Mouse (Mus musculus) heart, adult 2 months (tissue): ENCODE measurements around the gene Crebl2. TPM values are rescaled to one million over a fixed set of nuclear protein-coding genes. Genes with fewer than 3 reads are reported as not detected.

ENCODE experiments used
- DNase-seq, 2 experiments: peaks; one replicate each; pipeline ENCODE4 v3.0.0; 2021
- H3K27ac ChIP-seq: fragments of 200-600 bp; 2 replicates; pipeline ENCODE4 v1.8.1; 2022
- H3K27me3 ChIP-seq: fragments of 200-500 bp; 2 replicates; pipeline ENCODE4 v1.6.1; 2012; ENCODE audit warnings: mild to moderate bottlenecking, low read length, inconsistent platforms, mixed read lengths; ENCODE audit not compliant: control insufficient read depth, insufficient read depth
- H3K36me3 ChIP-seq: fragments of 200-500 bp; 2 replicates; pipeline ENCODE4 v1.6.1; 2012; ENCODE audit warnings: low read length, inconsistent platforms; ENCODE audit not compliant: control insufficient read depth, insufficient read depth
- H3K4me1 ChIP-seq: fragments of 200-500 bp; 2 replicates; pipeline ENCODE4 v1.6.1; 2011; ENCODE audit warnings: low read length; ENCODE audit not compliant: control insufficient read depth, insufficient read depth
- H3K4me3 ChIP-seq: fragments of 200-600 bp; 2 replicates; pipeline ENCODE4 v1.8.1; 2022
- H3K79me2 ChIP-seq: fragments of 200-500 bp; replicated peaks from 2 replicates; pipeline ENCODE4 v1.6.1; 2012; ENCODE audit warnings: mild to moderate bottlenecking, inconsistent platforms, low read length, moderate library complexity, mixed read lengths; ENCODE audit not compliant: control insufficient read depth, insufficient read depth
- H3K9ac ChIP-seq: fragments of 200-500 bp; 2 replicates; pipeline ENCODE4 v1.6.1; 2012; ENCODE audit warnings: low read depth, mild to moderate bottlenecking, control low read depth, inconsistent platforms, low read length, mixed read lengths
- CTCF ChIP-seq: fragments of 200-600 bp; IDR thresholded peaks from 2 replicates; pipeline ENCODE4 v1.8.1; 2022; ENCODE audit warnings: antibody characterized with exemption, mild to moderate bottlenecking, moderate library complexity
- EP300 ChIP-seq: fragments of 200-500 bp; IDR thresholded peaks from 2 replicates; pipeline ENCODE4 v1.6.1; 2011; ENCODE audit warnings: low read depth, low read length, control low read depth; ENCODE audit not compliant: insufficient read depth
- POLR2A ChIP-seq: fragments of 200-500 bp; IDR thresholded peaks from 2 replicates; pipeline ENCODE4 v1.6.1; 2011; ENCODE audit warnings: mild to moderate bottlenecking, low read depth, low read length, control low read depth; ENCODE audit not compliant: insufficient read depth
- WGBS: fragments of 180-500 bp; shearing (Covaris S2); methylation state at CpG from one replicate; pipeline ENCODE4 v1.1.7; 2018; 5-methylcytosine and 5-hydroxymethylcytosine counted together
- intact Hi-C: fragments of 180-260 bp; cut with DNase I; formaldehyde crosslinking; loops from one replicate; pipeline ENCODE4 v1.15.1; 2025
- polyA plus RNA-seq: library from polyadenylated mRNA; depleted of rRNA; stranded (reverse); fragments of >200 nt; gene quantifications from 2 replicates; pipeline ENCODE4 v1.2.3, GENCODE M21; 2012
- total RNA-seq, 2 experiments: library from RNA; stranded (reverse); gene quantifications; 2 replicates each; pipeline ENCODE4 v1.2.3; 2021

Gene Crebl2
- total and polyA plus RNA-seq, 3 experiments: 9.2 to 16.2 (median 12.2) TPM

DNA sequence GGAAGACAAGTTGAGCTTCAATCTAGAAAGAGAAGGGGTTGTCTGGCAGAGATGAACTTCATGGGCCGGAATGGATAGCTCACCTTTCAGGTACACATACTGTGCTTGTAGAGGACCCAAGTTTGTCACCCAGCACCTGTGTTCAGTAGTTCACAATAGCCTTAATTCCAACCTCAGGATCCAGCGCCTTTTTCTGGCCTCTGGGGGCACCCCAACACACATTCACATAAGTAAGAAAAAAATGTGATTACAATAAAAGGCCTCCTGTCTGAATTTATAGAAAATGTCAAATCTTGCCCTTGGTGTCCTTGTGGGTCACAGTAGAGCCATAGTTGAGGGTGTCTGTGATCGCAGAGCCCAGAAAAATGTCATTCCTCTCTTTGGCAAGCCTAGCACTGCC, 37.4 kb downstream of the Crebl2 start:
- intact Hi-C loops: no loop called here
- no peaks in the 10 kb centered on the region; the same call in 1 of the 2 replicates for H3K4me1 ChIP-seq
- no peak for DNase-seq
- TF ChIP-seq EP300 (no peak), CTCF (no peak), POLR2A (no peak)
- H3K36me3 ChIP-seq: no peaks in the 10 kb centered on the region
- no peak overlapping the region for H3K9ac ChIP-seq
- H3K27me3 ChIP-seq: no peaks in the 10 kb centered on the region
- no peak overlapping the region for H3K27ac ChIP-seq
- 89% methylated on average over 3 of the region's 3 CpGs for WGBS
- H3K4me3 ChIP-seq: no peak overlapping the region
- H3K79me2 ChIP-seq: no peaks in the 10 kb centered on the region

DNA sequence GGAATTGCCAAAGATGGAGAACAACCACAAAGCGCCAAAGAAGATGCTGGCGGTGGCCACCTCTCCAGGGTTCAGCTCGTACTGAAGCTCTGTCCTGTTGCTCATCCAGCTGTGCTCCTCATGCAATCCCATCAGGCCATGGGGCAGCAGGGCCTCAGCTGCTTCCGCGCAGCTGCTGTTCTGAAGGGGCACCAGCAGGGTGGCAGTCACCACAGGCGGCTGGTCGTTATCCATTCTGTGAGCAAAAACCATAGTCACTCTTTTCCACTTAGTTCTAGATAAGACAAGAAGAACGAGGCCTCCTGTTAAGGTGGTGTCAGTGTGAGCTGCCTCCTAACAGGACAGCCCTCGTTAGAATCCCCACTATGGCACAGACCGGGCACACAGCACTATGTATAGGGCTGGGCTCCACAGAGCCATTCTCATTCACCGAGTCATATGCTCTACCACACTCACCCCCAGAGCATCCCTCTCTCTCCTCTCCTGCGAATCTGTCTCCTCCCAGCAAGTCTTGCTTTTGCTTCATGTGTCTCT, 40.3 kb downstream of the Crebl2 start:
- no peaks in the 10 kb centered on the region for H3K27me3 ChIP-seq
- intact Hi-C loops: no loop called here
- no peak for DNase-seq
- no peaks in the 10 kb centered on the region for H3K79me2 ChIP-seq
- no peak overlapping the region for H3K27ac ChIP-seq
- H3K9ac ChIP-seq: no peak overlapping the region
- H3K4me1 ChIP-seq: no peaks in the 10 kb centered on the region
- H3K36me3 ChIP-seq: no peaks in the 10 kb centered on the region
- WGBS: 81% methylated on average over 12 of the region's 12 CpGs
- TF ChIP-seq POLR2A (no peak), CTCF (no peak)
- H3K4me3 ChIP-seq: no peak overlapping the region

DNA sequence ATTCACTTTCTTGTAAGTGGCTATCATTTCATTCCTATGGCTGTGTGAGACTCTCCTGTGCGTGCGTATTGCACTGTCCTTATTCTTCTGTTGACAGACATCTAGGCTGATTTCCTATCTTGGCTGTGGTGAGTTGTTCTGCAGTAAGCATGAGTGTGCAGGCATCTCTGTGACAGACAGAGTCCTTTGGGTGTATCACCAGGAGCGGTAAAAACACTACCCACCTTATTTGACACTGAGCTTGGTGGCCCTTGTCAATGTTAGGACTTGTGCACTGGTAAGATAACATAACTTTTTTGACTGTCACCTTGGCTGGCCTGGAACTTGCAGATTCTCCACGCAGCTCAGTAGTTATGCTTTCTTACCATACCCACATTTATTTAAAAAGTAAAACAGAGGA, 40.9 kb downstream of the Crebl2 start:
- WGBS: 91% methylated on average over 4 of the region's 4 CpGs
- intact Hi-C loops: no loop called here
- no peak for TF ChIP-seq POLR2A
- no peak for TF ChIP-seq CTCF
- TF ChIP-seq EP300: no peak

DNA sequence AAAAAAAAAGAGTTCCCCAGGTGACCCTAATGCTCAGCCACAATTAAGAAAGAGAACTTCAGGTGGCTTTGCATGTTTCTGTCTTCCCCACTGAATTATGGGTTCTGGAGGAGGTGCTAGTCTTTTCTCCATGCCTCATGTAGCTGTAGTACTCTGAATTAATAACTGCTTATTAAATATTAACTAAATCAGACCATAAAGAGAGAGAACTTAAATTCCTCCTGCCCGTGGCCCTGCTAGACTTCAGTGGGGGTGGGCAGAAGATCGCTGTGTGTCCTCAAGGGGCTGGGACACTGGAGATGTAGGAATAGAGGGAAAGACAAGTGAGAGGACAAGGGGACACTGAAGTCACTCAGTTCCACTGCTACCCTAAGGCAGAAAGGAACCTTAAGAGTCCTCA, 42.3 kb downstream of the Crebl2 start:
- WGBS: 97% methylated on average over 2 of the region's 2 CpGs
- intact Hi-C loops: no loop called here
- Histone ChIP-seq H3K9ac (no peak overlapping the region), H3K4me3 (no peak overlapping the region), H3K27ac (no peak overlapping the region), H3K36me3 (no peaks in the 10 kb centered on the region), H3K79me2 (no peaks in the 10 kb centered on the region), H3K27me3 (no peaks in the 10 kb centered on the region), H3K4me1 (no peaks in the 10 kb centered on the region)
- TF ChIP-seq CTCF (no peak), POLR2A (no peak), EP300 (no peak)
- no peak for DNase-seq

More for the DNA sequence above, 40.9 kb downstream of the Crebl2 start:
- no peak overlapping the region for H3K27ac ChIP-seq
- H3K4me3 ChIP-seq: no peak overlapping the region
- no peaks in the 10 kb centered on the region for H3K4me1 ChIP-seq
- no peaks in the 10 kb centered on the region for H3K27me3 ChIP-seq
- no peaks in the 10 kb centered on the region for H3K79me2 ChIP-seq
- DNase-seq: no peak
- H3K36me3 ChIP-seq: no peaks in the 10 kb centered on the region
- H3K9ac ChIP-seq: no peak overlapping the region

DNA sequence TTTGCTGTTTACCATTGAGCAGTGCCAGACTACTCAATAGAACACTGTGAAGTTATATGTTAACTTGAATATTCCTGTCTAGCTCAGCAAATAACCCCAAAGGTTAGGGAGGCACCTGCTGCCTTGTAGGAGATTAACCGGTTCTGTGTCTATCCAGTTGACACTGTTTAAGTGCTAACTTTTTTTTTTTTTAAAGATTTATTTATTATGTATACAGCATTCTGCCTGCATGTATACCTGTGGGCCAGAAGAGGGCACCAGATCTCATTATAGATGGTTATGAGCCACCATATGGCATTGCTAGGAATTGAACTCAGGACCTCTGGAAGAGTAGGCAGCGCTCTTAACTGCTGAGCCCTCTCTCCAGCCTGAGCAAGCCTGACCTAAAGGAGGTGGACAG, 43.1 kb downstream of the Crebl2 start:
- Histone ChIP-seq H3K4me1 (no peaks in the 10 kb centered on the region), H3K79me2 (no peaks in the 10 kb centered on the region), H3K27ac (no peak overlapping the region), H3K36me3 (no peaks in the 10 kb centered on the region), H3K27me3 (no peaks in the 10 kb centered on the region), H3K9ac (no peak overlapping the region), H3K4me3 (no peak overlapping the region)
- DNase-seq: no peak
- intact Hi-C loops: loop anchor here (1.0 kb wide), 1 partner anchor 74 kb away; no protein-coding TSS in a partner anchor
- 90% methylated on average over 2 of the region's 2 CpGs for WGBS
- no peak for TF ChIP-seq EP300
- peak; percentile 72 for TF ChIP-seq CTCF

DNA sequence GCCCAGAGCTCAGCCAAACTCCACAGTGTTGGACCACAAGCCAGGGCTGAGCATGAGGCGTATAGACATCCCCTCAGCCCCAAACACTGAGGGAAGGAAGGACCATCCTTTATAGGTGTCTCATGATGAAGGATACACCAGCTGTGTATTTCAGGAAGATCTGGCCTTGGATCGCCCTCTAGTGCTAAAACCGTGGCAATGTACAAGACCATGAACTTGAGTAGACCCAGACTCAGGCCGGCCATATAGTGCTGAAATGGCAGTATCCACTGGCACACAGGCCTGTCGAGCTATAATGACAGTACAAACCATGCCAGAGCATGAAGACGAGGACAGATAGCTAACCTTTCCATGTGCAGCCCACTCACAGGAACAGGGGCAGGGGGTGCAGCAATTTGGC, 46.8 kb downstream of the Crebl2 start:
- DNase-seq: no peak
- 78% methylated on average over 6 of the region's 6 CpGs for WGBS
- TF ChIP-seq CTCF: peak; percentile 58
- TF ChIP-seq EP300: no peak

More for the DNA sequence above, 46.8 kb downstream of the Crebl2 start:
- H3K27ac ChIP-seq: no peak overlapping the region
- no peaks in the 10 kb centered on the region for H3K4me1 ChIP-seq
- no peak overlapping the region for H3K4me3 ChIP-seq
- no peaks in the 10 kb centered on the region for H3K36me3 ChIP-seq
- no peaks in the 10 kb centered on the region for H3K27me3 ChIP-seq
- no peaks in the 10 kb centered on the region for H3K79me2 ChIP-seq
- H3K9ac ChIP-seq: no peak overlapping the region
- intact Hi-C loops: no loop called here
